Mouse (Mus musculus) neural tube, embryonic 14.5 days (tissue): ENCODE measurements around the gene Khdrbs2. TPM values are rescaled to one million over a fixed set of nuclear protein-coding genes. Genes with fewer than 3 reads are reported as not detected.
"Not testable (repeated sequence)": the region's sequence is repeated elsewhere in the genome, so short reads cannot be mapped to it uniquely, and the experiment has no call there.

Experiments used
- ATAC-seq: fragments of 200-750 bp; cut with Nextera tagmentation; 2 replicates; pipeline ENCODE4 v1.8.0; 2017; ENCODE audit warnings: low read depth, mild to moderate bottlenecking, moderate TSS enrichment, moderate library complexity
- H3K27ac ChIP-seq: fragments of 300-500 bp; sonication (generic); 2 replicates; pipeline ENCODE4 v1.5.1; 2014; ENCODE audit warnings: low read depth, mild to moderate bottlenecking, control low read depth, low read length, moderate library complexity, mixed read lengths
- H3K27me3 ChIP-seq: fragments of 300-500 bp; sonication (generic); 2 replicates; pipeline ENCODE4 v1.6.1; 2014; ENCODE audit warnings: low read length; ENCODE audit not compliant: control insufficient read depth, insufficient read depth
- H3K36me3 ChIP-seq: fragments of 300-500 bp; sonication (generic); 2 replicates; pipeline ENCODE4 v1.6.1; 2014; ENCODE audit warnings: low read length, mixed read lengths; ENCODE audit not compliant: control insufficient read depth, insufficient read depth
- H3K4me1 ChIP-seq: fragments of 300-500 bp; sonication (generic); 2 replicates; pipeline ENCODE4 v1.6.1; 2014; ENCODE audit warnings: low read length; ENCODE audit not compliant: control insufficient read depth, insufficient read depth
- H3K4me2 ChIP-seq: fragments of 300-500 bp; sonication (generic); 2 replicates; pipeline ENCODE4 v1.6.1; 2014; ENCODE audit warnings: mild to moderate bottlenecking, low read depth, low read length, control low read depth
- H3K4me3 ChIP-seq: fragments of 300-500 bp; sonication (generic); 2 replicates; pipeline ENCODE4 v1.5.1; 2014; ENCODE audit warnings: low read depth, low read length, control low read depth, mixed read lengths
- H3K9ac ChIP-seq: fragments of 300-500 bp; sonication (generic); replicated peaks from 2 replicates; pipeline ENCODE4 v1.6.1; 2014; ENCODE audit warnings: low read depth, mild to moderate bottlenecking, control low read depth, low read length, mixed read lengths
- H3K9me3 ChIP-seq: fragments of 300-500 bp; sonication (generic); 2 replicates; pipeline ENCODE4 v1.6.1; 2016; ENCODE audit warnings: low read length; ENCODE audit not compliant: control insufficient read depth
- WGBS: fragments of 180-500 bp; shearing (Covaris S2); extraction: QIAGEN DNeasy Blood & Tissue Kit; methylation state at CpG from one replicate; pipeline ENCODE4 v1.1.7; 2014; 5-methylcytosine and 5-hydroxymethylcytosine counted together
- polyA plus RNA-seq: library from polyadenylated mRNA; unstranded; fragments of >200 nt; fragmentation: Nextera tagmentation; extraction: Ambion mirVana; gene quantifications from 2 replicates; pipeline ENCODE4 v1.2.1, GENCODE M21; 2014

Khdrbs2 gene
- polyA plus RNA-seq, 1 experiment from 2014 or later = 73.8 TPM

- not testable (repeated sequence) for H3K36me3 ChIP-seq, H3K27ac ChIP-seq, H3K9me3 ChIP-seq, H3K27me3 ChIP-seq, H3K4me3 ChIP-seq, H3K4me1 ChIP-seq, H3K4me2 ChIP-seq, H3K9ac ChIP-seq, ATAC-seq
- whole genome bisulfite sequencing = 71% methylated on average over 2 of the region's 7 CpGs
Measured at GRCm38 (mm10) chr1:32547194-32547593, 374.7 kb downstream of the Khdrbs2 start, which contains the start of gene Gm5415. TSS of gene Gm5415 (minus strand) at chr1:32547294.

DNA sequence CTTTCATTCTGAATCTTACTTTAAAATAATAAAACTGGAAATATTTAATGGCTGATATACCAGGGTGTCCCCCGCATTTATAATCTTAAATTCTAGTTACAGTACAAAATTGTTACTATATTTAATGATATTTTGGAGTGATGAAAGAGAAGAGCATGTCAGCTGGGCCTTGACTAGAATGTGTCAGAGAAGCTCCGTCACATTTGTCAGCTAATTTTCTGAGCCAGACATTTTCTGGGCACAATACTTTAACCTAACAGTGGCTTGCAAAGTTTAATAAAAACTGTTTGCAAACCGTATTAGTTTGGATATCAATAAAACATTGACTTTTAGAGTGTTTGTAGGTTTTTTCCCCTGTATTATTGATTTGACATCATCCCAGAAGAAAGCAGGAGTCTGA is 380.9 kb downstream of the Khdrbs2 start:
- Histone ChIP-seq H3K4me2 (no peak overlapping the region), H3K4me1 (no peaks in the 10 kb centered on the region), H3K9ac (no peak overlapping the region), H3K36me3 (no peaks in the 10 kb centered on the region), H3K27ac (no peak overlapping the region), H3K9me3 (no peaks in the 10 kb centered on the region), H3K27me3 (no peaks in the 10 kb centered on the region), H3K4me3 (no peak overlapping the region)
- 91% methylated on average over 3 of the region's 3 CpGs for WGBS
- ATAC-seq = no peak

- Histone ChIP-seq H3K27ac (no peak overlapping the region), H3K4me3 (no peak overlapping the region), H3K9ac (no peak overlapping the region), H3K4me2 (no peak overlapping the region), H3K27me3 (no peaks in the 10 kb centered on the region), H3K4me1 (no peaks in the 10 kb centered on the region), H3K9me3 (no peaks in the 10 kb centered on the region), H3K36me3 (no peaks in the 10 kb centered on the region)
- WGBS = 52% methylated on average over 4 of the region's 4 CpGs
- no peak for ATAC-seq
Measured at GRCm38 (mm10) chr1:32553925-32554324, 381.4 kb downstream of the Khdrbs2 start.

DNA sequence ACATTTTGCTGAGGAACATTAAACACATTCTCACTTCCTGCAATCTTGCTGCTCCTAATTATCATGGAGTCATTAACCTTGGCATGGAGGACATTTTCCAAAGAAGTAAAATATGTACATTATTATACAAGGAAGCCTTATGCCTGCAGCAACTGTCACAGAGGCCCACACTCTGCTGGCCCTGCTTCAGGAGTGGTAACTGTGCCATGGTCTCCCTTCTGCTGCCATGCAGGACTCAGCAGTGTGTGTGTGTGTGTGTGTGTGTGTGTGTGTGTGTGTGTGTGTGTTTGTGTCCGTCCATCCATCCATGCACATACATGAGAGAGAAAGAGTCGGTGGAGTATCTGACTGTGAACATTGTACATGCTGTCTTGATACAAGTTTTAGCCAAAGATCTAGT is 396.4 kb downstream of the Khdrbs2 start:
- H3K9ac ChIP-seq = no peak overlapping the region
- no peaks in the 10 kb centered on the region for H3K4me1 ChIP-seq
- peak; percentile 61; the same call in 1 of the 2 replicates for ATAC-seq
- H3K9me3 ChIP-seq = no peaks in the 10 kb centered on the region
- no peak overlapping the region for H3K4me2 ChIP-seq
- no peak overlapping the region for H3K4me3 ChIP-seq
- no peak overlapping the region for H3K27ac ChIP-seq
- 90% methylated on average over 2 of the region's 2 CpGs for WGBS
- H3K36me3 ChIP-seq = no peaks in the 10 kb centered on the region
- H3K27me3 ChIP-seq = no peaks in the 10 kb centered on the region

DNA sequence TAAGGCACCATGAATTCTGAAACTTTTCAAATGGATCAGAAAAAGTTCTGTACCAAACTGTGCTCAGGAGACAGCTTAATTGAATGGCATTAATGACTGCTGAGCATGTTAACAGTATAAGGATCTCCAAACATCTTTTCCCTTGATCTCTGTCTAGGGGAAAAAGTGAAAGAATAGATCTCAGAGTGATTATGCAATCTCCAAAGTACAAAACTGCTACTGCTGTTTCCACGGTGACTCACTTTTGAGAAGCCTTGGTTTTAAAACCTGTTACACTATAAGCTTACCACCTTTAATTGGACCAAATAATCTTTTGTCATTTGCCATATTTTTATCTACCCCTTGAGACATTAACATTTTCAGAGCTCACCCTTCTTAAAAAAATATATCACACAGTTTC is 453.5 kb downstream of the Khdrbs2 start:
- no peak overlapping the region for H3K27ac ChIP-seq
- 82% methylated on average over 1 of the region's 1 CpGs for WGBS
- H3K36me3 ChIP-seq = no peaks in the 10 kb centered on the region
- no peak overlapping the region for H3K9ac ChIP-seq
- no peak for ATAC-seq
- no peak overlapping the region for H3K4me2 ChIP-seq
- H3K27me3 ChIP-seq = no peaks in the 10 kb centered on the region
- H3K4me3 ChIP-seq = no peak overlapping the region
- H3K9me3 ChIP-seq = no peaks in the 10 kb centered on the region
- no peaks in the 10 kb centered on the region for H3K4me1 ChIP-seq

DNA sequence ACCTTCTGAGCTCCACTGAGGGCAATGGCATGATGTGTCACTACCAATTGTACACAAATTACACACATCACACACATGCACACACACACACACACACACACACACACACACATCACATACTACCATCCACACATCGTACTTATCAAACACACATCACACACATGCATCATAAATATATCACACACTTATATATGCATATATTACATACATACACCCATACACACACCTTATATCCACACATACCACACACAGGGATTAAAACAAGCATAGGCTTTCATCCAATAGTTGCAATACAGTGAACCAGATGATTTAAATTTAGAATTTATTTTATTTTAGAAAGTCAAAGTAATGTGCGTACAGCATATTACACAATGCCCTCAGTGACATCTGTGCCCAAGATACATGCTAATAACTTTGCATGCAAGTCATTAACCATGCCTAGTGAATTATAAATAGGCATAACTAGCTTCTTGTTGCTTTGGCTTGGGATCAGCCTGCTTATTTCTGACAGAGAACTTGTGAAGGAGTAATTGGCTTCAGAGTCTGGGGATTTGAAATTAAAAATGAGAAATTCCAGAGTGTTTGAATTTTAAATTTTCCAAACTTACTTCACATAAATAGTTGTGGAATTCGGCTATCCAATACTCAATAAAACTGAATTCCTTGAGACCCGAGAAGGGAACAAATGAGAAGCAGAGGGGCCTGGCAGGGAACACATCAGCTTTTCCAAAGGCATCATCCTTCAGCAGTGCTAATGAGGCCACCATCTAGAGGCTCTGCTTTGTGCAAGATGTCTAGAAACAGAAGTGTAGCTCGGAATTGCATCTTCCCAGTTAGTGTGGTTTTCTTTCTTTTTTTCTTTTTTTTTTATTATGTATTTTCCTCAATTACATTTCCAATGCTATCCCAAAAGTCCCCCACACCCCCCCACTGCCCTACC is 460.2 kb downstream of the Khdrbs2 start:
- Histone ChIP-seq H3K4me3 (no peak overlapping the region), H3K4me2 (no peak overlapping the region), H3K4me1 (no peaks in the 10 kb centered on the region), H3K36me3 (no peaks in the 10 kb centered on the region), H3K9ac (no peak overlapping the region), H3K9me3 (no peaks in the 10 kb centered on the region), H3K27me3 (no peaks in the 10 kb centered on the region), H3K27ac (no peak overlapping the region)
- 84% methylated on average over 5 of the region's 5 CpGs for WGBS
- ATAC-seq = no peak

DNA sequence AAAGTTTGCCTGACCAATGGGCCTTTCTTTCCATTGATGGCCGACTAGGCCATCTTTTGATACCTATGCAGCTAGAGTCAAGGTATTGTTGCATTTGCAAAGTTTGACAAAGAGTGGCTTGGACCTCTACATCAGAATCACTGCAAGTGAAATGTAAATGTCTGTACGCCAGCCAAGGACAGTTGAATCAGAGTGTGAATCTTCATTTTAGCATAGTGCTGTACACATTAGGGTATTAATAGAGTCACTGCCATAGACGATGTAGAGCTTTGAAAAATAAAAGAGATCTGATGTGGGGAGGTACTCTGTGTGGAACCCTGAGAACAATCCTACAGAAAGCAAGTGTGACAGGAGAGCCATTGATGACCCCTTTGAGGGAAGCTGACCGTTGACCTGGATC is 460.9 kb downstream of the Khdrbs2 start:
- no peaks in the 10 kb centered on the region for H3K4me1 ChIP-seq
- H3K27ac ChIP-seq = no peak overlapping the region
- no peaks in the 10 kb centered on the region for H3K9me3 ChIP-seq
- no peak for ATAC-seq
- H3K9ac ChIP-seq = no peak overlapping the region
- no peak overlapping the region for H3K4me3 ChIP-seq
- H3K36me3 ChIP-seq = no peaks in the 10 kb centered on the region
- WGBS = 88% methylated on average over 4 of the region's 4 CpGs
- H3K27me3 ChIP-seq = no peaks in the 10 kb centered on the region
- H3K4me2 ChIP-seq = no peak overlapping the region

GRCm38 (mm10) chr1:32639118-32639517 is 466.6 kb downstream of the Khdrbs2 start:
- H3K4me2 ChIP-seq = no peak overlapping the region
- H3K27ac ChIP-seq = no peak overlapping the region
- no peaks in the 10 kb centered on the region for H3K9me3 ChIP-seq
- WGBS = 87% methylated on average over 5 of the region's 5 CpGs
- H3K4me3 ChIP-seq = no peak overlapping the region
- H3K4me1 ChIP-seq = no peaks in the 10 kb centered on the region
- no peaks in the 10 kb centered on the region for H3K36me3 ChIP-seq
- no peak overlapping the region for H3K9ac ChIP-seq
- no peak for ATAC-seq
- no peaks in the 10 kb centered on the region for H3K27me3 ChIP-seq

GRCm38 (mm10) chr1:32649647-32650209 is 477.2 kb downstream of the Khdrbs2 start:
- no peaks in the 10 kb centered on the region for H3K4me1 ChIP-seq
- 52% methylated on average over 3 of the region's 3 CpGs for WGBS
- no peaks in the 10 kb centered on the region for H3K27me3 ChIP-seq

More at GRCm38 (mm10) chr1:32649647-32650209, 477.2 kb downstream of the Khdrbs2 start:
- no peak overlapping the region for H3K9ac ChIP-seq
- no peaks in the 10 kb centered on the region for H3K36me3 ChIP-seq
- 0 out of 2 replicates have a peak, but pooled peaks have one; percentile 51 for ATAC-seq
- no peak overlapping the region for H3K27ac ChIP-seq
- H3K4me3 ChIP-seq = no peak overlapping the region
- no peaks in the 10 kb centered on the region for H3K9me3 ChIP-seq
- no peak overlapping the region for H3K4me2 ChIP-seq
